Mouse (Mus musculus): ENCODE measurements around the gene Pdzd9. TPM values are rescaled to one million over a fixed set of nuclear protein-coding genes. Genes with fewer than 3 reads are reported as not detected.
"Not testable (repeated sequence)": the region's sequence is repeated elsewhere in the genome, so short reads cannot be mapped to it uniquely, and the experiment has no call there.

Pdzd9 gene
- polyA plus RNA-seq (2016; fragmentation: Nextera tagmentation; extraction: Ambion mirVana), result 0.29 and 0.50 TPM in 2 replicates

DNA sequence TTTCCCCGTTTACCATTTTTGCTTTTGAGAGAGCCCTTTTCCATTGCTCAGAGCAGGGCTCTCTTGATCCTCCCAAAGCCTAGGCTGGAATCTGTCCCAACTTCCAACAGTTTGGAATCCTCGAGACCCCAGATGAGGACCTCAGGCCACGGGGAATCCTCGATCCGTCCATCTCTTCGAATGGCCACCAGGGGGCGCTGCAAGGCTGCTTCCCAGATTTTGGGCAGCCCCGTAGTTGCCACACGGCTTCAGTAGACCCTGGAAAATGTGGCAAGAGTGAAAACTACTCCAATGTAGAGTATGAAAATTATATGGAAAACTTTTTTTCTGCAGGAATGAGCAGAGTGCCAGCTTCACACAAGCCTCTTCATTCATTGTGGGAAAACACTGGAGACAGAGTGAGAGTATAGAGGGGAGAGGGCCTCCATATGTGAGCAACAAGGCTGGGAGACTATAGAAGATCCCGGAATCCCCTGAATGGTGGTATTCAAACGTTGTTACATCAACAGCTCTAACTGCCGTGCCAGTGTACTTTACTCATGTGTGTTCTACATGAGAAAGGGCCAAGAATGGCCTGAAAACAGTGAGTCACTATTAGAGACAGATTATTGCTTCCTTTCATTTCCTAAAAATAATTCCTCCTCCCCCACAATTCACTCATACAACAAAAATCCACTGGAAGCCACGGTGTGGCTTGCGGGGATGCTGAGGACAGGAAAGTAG is at the start of gene Pdzd9:
Gene Pdzd9 (minus strand): TSS at position 191 of the 723 bp plus-strand sequence.
- WGBS, result 26% methylated on average over 14 of the region's 14 CpGs
- Histone ChIP-seq H3K36me3 (no peaks in the 10 kb centered on the region), H3K4me2 (replicated peaks) (no peak within 1 kb of the TSS), H3K9ac (no peak within 1 kb of the TSS), H3K4me3 (no peak within 1 kb of the TSS), H3K4me1 (no peaks in the 10 kb centered on the region), H3K27me3 (no peaks in the 10 kb centered on the region), H3K27ac (no peak within 1 kb of the TSS), H3K9me3 (replicated peaks) (no peaks in the 10 kb centered on the region)
- ATAC-seq (ENCODE audit: low FRiP score), result no peak; the same call in 1 of the 2 replicates

DNA sequence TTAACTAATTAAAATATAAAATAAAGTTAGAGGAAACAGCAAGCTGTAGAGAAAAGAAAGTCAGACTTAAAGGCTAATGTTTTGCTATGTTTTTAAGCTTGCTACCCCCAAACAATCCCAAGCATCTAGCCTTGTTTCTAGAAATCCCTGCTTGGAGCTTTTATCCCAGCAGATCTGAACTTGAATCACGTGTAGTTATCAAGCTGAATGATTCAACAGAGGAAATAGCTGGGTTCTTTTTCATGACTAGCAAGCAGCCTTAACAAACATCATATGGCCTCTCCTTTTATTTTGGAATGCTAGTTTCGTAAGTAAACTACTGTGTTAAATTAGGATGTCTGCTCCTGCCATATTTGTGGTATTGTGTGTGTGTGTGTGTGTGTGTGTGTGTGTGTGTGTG is 47.1 kb upstream of the Pdzd9 start:
- H3K4me1 ChIP-seq, result 0 out of 2 replicates have a peak, but pooled peaks cover 3% of the 10 kb centered on the region
- no peak overlapping the region for H3K4me2 ChIP-seq (replicated peaks)
- H3K27me3 ChIP-seq, result no peaks in the 10 kb centered on the region
- H3K9ac ChIP-seq, result no peak overlapping the region
- 81% methylated on average over 2 of the region's 2 CpGs for WGBS
- no peak overlapping the region for H3K4me3 ChIP-seq
- H3K36me3 ChIP-seq, result peaks cover 5% of the 10 kb centered on the region; the same call in 1 of the 2 replicates
- no peak for ATAC-seq (ENCODE audit: low FRiP score)
- H3K9me3 ChIP-seq (replicated peaks), result no peaks in the 10 kb centered on the region
- H3K27ac ChIP-seq, result no peak overlapping the region

DNA sequence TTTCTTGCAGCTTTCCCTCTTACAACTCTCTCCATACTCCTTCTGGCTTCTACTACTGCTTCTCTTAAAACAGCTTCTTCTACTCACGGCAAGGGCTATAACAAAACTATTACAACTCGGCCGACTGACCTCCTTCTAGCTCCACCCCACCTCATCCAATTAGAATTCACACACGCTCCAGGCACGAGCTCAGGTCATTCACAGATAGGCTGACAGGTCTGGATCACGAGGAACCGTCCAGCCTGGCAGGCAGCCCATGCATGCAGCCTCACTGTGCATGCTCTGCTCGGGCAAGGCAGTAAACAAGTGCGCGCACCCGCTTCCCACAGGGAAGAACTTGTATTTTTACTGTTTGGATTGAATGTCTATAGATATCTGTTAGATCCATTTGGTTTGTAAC is 43.8 kb upstream of the Pdzd9 start:
- H3K4me1 ChIP-seq; H3K9me3 ChIP-seq (replicated peaks); H3K9ac ChIP-seq; H3K4me2 ChIP-seq (replicated peaks); H3K27me3 ChIP-seq; H3K36me3 ChIP-seq; ATAC-seq (ENCODE audit: low FRiP score); H3K27ac ChIP-seq; H3K4me3 ChIP-seq: not testable (repeated sequence)
- WGBS, result 92% methylated on average over 11 of the region's 11 CpGs

DNA sequence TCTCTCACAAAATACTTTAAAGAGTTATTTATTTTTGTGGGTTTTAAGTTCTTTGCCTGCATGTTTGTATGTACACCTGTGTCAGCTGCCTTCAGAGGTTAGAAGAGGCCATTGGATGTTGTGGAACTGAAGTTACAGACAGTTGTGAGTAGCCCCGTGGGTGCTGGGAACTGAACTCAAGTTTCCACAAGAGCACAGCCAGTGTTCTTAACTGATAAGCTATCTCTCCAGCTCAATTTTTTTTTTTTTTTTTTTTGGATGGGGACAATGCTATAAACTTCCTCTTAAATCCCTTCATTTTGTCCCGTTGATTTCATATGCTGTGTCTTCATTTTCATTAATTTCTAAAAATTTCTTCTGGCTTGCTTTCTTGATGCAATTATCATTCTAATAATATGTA is 43.1 kb upstream of the Pdzd9 start:
- ATAC-seq (ENCODE audit: low FRiP score), result no peak
- Histone ChIP-seq H3K27ac (no peak overlapping the region), H3K27me3 (no peaks in the 10 kb centered on the region), H3K4me1 (0 out of 2 replicates have a peak, but pooled peaks cover 3% of the 10 kb centered on the region), H3K36me3 (peaks cover 5% of the 10 kb centered on the region; the same call in 1 of the 2 replicates), H3K4me2 (replicated peaks) (no peak overlapping the region), H3K9me3 (replicated peaks) (no peaks in the 10 kb centered on the region), H3K4me3 (no peak overlapping the region), H3K9ac (no peak overlapping the region)
- WGBS, result 91% methylated on average over 2 of the region's 2 CpGs

DNA sequence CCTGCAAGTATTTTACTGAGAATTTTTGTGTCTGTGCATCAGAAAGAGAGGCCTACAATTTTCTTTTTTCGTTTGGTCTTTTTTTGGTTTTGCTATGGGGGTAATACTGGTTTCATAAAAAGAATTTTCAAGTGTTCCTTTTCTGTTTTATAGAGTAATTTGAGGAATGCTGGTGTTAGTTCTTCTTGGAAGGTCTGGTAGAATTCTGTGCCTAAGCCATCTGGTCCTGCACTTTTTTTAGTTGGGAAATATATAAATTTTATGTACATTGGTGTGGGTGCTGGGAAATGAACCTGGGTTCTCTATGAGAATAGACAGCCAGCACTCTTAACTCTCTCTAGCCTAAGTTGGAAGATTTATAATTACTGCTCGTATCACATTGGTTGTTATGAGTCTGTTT is 41.9 kb upstream of the Pdzd9 start:
- no peak overlapping the region for H3K9ac ChIP-seq
- no peak for ATAC-seq (ENCODE audit: low FRiP score)
- H3K9me3 ChIP-seq (replicated peaks), result no peaks in the 10 kb centered on the region
- WGBS, result 95% methylated on average over 2 of the region's 2 CpGs
- no peaks in the 10 kb centered on the region for H3K27me3 ChIP-seq
- no peak overlapping the region for H3K4me3 ChIP-seq
- H3K4me1 ChIP-seq, result no peaks in the 10 kb centered on the region
- no peak overlapping the region for H3K27ac ChIP-seq
- peaks cover 5% of the 10 kb centered on the region; the same call in 1 of the 2 replicates for H3K36me3 ChIP-seq
- H3K4me2 ChIP-seq (replicated peaks), result no peak overlapping the region

DNA sequence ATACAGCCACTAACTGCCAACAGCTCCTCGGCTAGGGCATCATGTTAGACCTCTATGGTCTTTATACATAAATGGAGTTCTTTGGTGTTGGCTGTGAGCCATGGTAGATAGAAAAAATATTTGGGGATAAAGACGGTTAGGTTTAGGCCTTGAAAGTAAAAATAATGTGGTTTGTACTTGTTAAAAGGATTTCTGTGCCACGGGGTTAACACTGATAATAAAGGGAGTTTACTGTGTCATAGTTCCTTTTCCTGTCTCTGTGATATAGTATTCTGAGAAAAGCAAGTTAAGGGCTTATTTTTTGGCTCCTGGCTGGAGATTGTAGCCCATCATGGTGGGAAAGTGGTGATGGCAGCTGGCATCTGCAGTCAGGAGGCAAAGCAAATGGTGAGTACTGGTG is 33.7 kb upstream of the Pdzd9 start:
- no peak overlapping the region for H3K27ac ChIP-seq
- H3K4me3 ChIP-seq, result no peak overlapping the region
- no peaks in the 10 kb centered on the region for H3K27me3 ChIP-seq
- ATAC-seq (ENCODE audit: low FRiP score), result no peak
- no peak overlapping the region for H3K4me2 ChIP-seq (replicated peaks)
- no peaks in the 10 kb centered on the region for H3K4me1 ChIP-seq
- H3K9ac ChIP-seq, result no peak overlapping the region
- no peaks in the 10 kb centered on the region for H3K9me3 ChIP-seq (replicated peaks)
- 94% methylated on average over 3 of the region's 3 CpGs for WGBS
- H3K36me3 ChIP-seq, result no peaks in the 10 kb centered on the region

DNA sequence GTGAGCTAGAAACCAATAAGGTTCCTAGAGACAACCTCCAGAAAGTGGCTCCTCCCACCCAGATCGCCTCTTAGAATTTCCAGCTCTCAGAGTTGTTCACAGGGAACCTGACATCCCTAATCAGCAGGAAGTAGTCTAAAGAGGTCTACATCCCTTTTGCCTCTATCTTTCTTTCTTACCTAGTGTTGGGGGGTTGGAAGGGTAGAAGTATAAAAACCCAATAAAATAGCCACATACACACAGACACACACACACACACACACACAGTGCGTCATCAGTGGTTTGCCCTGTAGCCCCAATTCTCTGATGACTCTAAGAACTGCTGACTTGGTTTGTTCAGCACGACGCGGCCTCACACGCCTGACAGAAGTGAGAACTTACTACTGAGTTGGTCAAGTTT is 29.4 kb upstream of the Pdzd9 start:
- no peak overlapping the region for H3K4me3 ChIP-seq
- H3K27me3 ChIP-seq, result no peaks in the 10 kb centered on the region
- no peaks in the 10 kb centered on the region for H3K36me3 ChIP-seq
- H3K4me1 ChIP-seq, result 0 out of 2 replicates have a peak, but pooled peaks cover 2% of the 10 kb centered on the region
- no peak overlapping the region for H3K4me2 ChIP-seq (replicated peaks)
- ATAC-seq (ENCODE audit: low FRiP score), result no peak
- H3K27ac ChIP-seq, result no peak overlapping the region
- H3K9me3 ChIP-seq (replicated peaks), result no peaks in the 10 kb centered on the region
- H3K9ac ChIP-seq, result no peak overlapping the region
- WGBS, result 88% methylated on average over 6 of the region's 6 CpGs

DNA sequence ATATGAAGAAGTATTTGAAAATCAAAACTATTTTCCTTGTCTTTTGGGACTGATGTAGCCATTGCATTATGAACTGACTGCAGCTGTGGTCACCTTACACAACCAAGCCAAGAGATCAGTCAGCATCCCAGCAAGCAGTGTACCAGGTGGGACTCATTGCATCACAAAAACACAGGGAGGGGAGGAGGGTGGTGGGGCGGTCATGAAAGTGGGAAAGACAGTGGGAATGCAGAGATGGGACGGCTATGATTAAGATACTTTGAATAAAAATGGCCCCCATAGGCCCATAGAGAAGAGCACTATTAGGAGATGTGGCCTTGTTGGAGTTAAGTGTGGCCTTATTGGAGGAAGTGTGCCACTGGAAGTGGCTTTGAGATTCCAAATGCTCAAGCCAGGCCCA is 26.2 kb upstream of the Pdzd9 start:
- no peaks in the 10 kb centered on the region for H3K9me3 ChIP-seq (replicated peaks)
- H3K4me1 ChIP-seq, result 0 out of 2 replicates have a peak, but pooled peaks cover 2% of the 10 kb centered on the region
- WGBS, result 86% methylated on average over 2 of the region's 2 CpGs
- no peak overlapping the region for H3K4me2 ChIP-seq (replicated peaks)
- 0 out of 2 replicates have a peak, but pooled peaks cover 8% of the 10 kb centered on the region for H3K36me3 ChIP-seq
- no peak overlapping the region for H3K4me3 ChIP-seq
- H3K27me3 ChIP-seq, result no peaks in the 10 kb centered on the region
- H3K9ac ChIP-seq, result no peak overlapping the region
- no peak for ATAC-seq (ENCODE audit: low FRiP score)
- no peak overlapping the region for H3K27ac ChIP-seq

DNA sequence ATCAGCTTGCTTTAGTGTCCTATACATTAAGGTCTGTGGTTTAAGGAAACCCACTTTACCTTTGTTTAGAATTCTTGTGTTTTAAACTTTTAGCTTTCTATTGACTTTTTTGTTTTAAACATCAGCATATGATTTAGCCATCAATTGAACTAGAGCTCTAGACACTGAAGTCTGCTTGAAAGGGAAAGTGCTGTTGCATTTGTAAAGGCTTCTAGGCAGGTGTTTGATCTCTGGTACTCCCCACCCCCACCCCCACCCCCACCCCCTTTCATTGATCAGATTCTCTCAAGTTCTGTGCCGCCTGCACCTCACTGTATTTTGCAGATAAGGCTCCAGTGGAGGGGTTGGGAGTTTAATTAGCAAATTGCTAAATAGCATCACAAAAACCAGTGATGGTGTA is 25.5 kb upstream of the Pdzd9 start:
- WGBS, result 53% methylated on average over 1 of the region's 1 CpGs
- Histone ChIP-seq H3K36me3 (0 out of 2 replicates have a peak, but pooled peaks cover 8% of the 10 kb centered on the region), H3K4me1 (0 out of 2 replicates have a peak, but pooled peaks cover 2% of the 10 kb centered on the region), H3K27me3 (no peaks in the 10 kb centered on the region), H3K9ac (no peak overlapping the region), H3K27ac (no peak overlapping the region), H3K4me2 (replicated peaks) (no peak overlapping the region), H3K9me3 (replicated peaks) (no peaks in the 10 kb centered on the region), H3K4me3 (no peak overlapping the region)
- no peak for ATAC-seq (ENCODE audit: low FRiP score)

DNA sequence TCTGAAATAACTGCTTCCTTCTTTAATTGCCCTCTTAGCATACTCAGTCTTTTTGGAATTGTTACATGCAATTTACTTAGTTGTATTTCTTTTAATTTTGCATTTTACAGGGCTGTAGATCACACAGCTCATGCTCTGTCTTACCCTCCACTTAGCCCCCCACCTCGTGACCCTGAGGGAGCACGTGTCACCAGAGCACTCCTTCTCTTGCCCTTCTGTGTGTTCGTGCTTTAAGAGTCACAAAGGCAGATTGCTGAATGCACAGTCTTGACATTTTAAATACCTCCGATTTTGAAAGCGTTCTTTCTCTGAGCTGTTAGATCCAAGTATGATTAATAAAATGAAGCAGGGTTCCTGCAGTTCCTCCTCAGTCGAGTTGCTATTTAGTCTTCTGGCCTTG is 25.1 kb upstream of the Pdzd9 start:
- Histone ChIP-seq H3K36me3 (0 out of 2 replicates have a peak, but pooled peaks cover 8% of the 10 kb centered on the region), H3K27me3 (no peaks in the 10 kb centered on the region), H3K4me2 (replicated peaks) (no peak overlapping the region), H3K27ac (no peak overlapping the region), H3K9me3 (replicated peaks) (no peaks in the 10 kb centered on the region), H3K4me1 (0 out of 2 replicates have a peak, but pooled peaks cover 2% of the 10 kb centered on the region), H3K9ac (no peak overlapping the region), H3K4me3 (no peak overlapping the region)
- 21% methylated on average over 6 of the region's 6 CpGs for WGBS
- no peak for ATAC-seq (ENCODE audit: low FRiP score)

DNA sequence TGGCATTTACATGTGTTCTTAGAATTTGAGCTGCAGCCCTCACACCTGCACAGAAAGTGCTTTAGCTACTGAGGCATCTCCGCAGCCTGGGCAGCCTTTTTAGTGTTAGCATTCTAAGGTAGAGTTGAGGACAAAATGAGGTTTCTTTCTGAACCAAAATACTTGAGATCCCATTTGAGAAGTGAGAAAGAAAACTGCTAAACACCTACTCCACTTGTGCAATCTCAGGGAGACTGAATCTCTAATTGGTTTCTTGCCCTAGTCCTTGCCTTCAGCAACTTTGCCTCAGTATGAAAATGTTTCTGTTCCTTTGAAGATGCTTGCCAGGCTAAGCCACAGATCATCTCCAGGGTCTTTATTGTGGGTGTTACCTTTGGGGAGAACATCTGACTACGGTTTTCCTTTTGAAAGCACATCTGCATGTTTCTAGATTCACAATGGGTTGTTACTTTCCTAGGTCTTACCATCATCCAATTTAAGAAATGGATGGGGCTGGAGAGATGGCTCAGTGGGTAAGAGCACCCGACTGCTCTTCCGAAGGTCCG is 23.8 kb upstream of the Pdzd9 start:
- 98% methylated on average over 5 of the region's 5 CpGs for WGBS
- Histone ChIP-seq H3K4me1 (0 out of 2 replicates have a peak, but pooled peaks cover 2% of the 10 kb centered on the region), H3K9me3 (replicated peaks) (no peaks in the 10 kb centered on the region), H3K27me3 (no peaks in the 10 kb centered on the region), H3K9ac (no peak overlapping the region), H3K4me2 (replicated peaks) (no peak overlapping the region), H3K36me3 (0 out of 2 replicates have a peak, but pooled peaks cover 8% of the 10 kb centered on the region), H3K4me3 (no peak overlapping the region), H3K27ac (no peak overlapping the region)
- ATAC-seq (ENCODE audit: low FRiP score), result no peak

DNA sequence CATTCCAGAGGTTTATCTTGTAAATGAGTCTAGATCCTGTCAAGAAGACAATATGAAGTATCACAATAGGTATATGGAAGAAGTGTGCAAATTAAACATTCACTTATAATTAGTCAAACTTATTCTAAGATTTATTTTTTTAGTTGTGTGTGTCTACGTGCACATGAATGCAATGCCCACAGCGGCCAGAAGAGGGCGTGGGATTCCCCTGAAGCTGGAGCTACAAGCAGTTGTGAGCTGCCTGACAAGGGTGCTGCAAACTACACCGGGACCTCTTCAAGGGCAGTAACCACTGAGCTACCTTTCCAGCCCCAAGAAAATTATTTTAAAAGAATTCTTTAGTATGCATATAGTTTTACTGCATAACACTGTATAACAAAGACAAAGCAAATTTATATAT is 20.5 kb upstream of the Pdzd9 start:
- Histone ChIP-seq H3K9me3 (replicated peaks) (no peaks in the 10 kb centered on the region), H3K4me3 (no peak overlapping the region), H3K27ac (no peak overlapping the region), H3K36me3 (0 out of 2 replicates have a peak, but pooled peaks cover 8% of the 10 kb centered on the region), H3K27me3 (no peaks in the 10 kb centered on the region), H3K4me2 (replicated peaks) (no peak overlapping the region), H3K4me1 (0 out of 2 replicates have a peak, but pooled peaks cover 2% of the 10 kb centered on the region), H3K9ac (no peak overlapping the region)
- ATAC-seq (ENCODE audit: low FRiP score), result no peak
- WGBS, result 73% methylated on average over 4 of the region's 4 CpGs
